Mouse (Mus musculus) T-cell, adult 2 months (primary cell): ENCODE measurements around the gene Cd302.

Source experiments
- DNase-seq: peaks from one replicate; pipeline ENCODE4 v3.0.0; 2022; ENCODE audit warnings: low spot score

Cd302 gene

GRCm38 (mm10) chr2:60284467-60284821 lies at the start of gene Cd302:
Cd302 (minus strand) TSS chr2:60284488.
- no peak for DNase-seq

- no peak for DNase-seq
Observed at GRCm38 (mm10) chr2:60328641-60329040, 44.4 kb upstream of the Cd302 start.

GRCm38 (mm10) chr2:60327581-60327980 lies 43.3 kb upstream of the Cd302 start:
- DNase-seq, result no peak

- no peak for DNase-seq
Observed at GRCm38 (mm10) chr2:60326948-60327347, 42.7 kb upstream of the Cd302 start.

GRCm38 (mm10) chr2:60323411-60323810 lies 39.1 kb upstream of the Cd302 start:
- DNase-seq, result peak; percentile 43

GRCm38 (mm10) chr2:60322031-60322726 lies 37.9 kb upstream of the Cd302 start:
- DNase-seq, result no peak

GRCm38 (mm10) chr2:60303796-60304195 lies 19.5 kb upstream of the Cd302 start:
- no peak for DNase-seq

GRCm38 (mm10) chr2:60299323-60299722 lies 15.0 kb upstream of the Cd302 start:
- DNase-seq, result no peak

- DNase-seq, result no peak
Observed at GRCm38 (mm10) chr2:60298266-60298665, 14.0 kb upstream of the Cd302 start.

- DNase-seq, result no peak
Observed at GRCm38 (mm10) chr2:60291381-60291780, 7.1 kb upstream of the Cd302 start.

GRCm38 (mm10) chr2:60289451-60289850 lies 5.2 kb upstream of the Cd302 start:
- no peak for DNase-seq

- no peak for DNase-seq
Observed at GRCm38 (mm10) chr2:60288606-60289005, 4.3 kb upstream of the Cd302 start.

GRCm38 (mm10) chr2:60285107-60285617 lies 874 bp upstream of the Cd302 start:
- DNase-seq, result no peak

- DNase-seq, result peak; percentile 46
Observed at GRCm38 (mm10) chr2:60283751-60284466, 379 bp downstream of the Cd302 start.

- DNase-seq, result no peak
Observed at GRCm38 (mm10) chr2:60283208-60283750, 1.0 kb downstream of the Cd302 start.

GRCm38 (mm10) chr2:60282625-60283024 lies 1.7 kb downstream of the Cd302 start:
- no peak for DNase-seq

GRCm38 (mm10) chr2:60278627-60279026 lies 5.7 kb downstream of the Cd302 start:
- peak; percentile 19 for DNase-seq

GRCm38 (mm10) chr2:60269856-60270479 lies 14.3 kb downstream of the Cd302 start:
- no peak for DNase-seq

- DNase-seq, result no peak
Observed at GRCm38 (mm10) chr2:60267567-60267966, 16.7 kb downstream of the Cd302 start.

- no peak for DNase-seq
Observed at GRCm38 (mm10) chr2:60260621-60261350, 23.5 kb downstream of the Cd302 start.

- DNase-seq, result no peak
Observed at GRCm38 (mm10) chr2:60259186-60259585, 25.1 kb downstream of the Cd302 start.

- DNase-seq, result no peak
Observed at GRCm38 (mm10) chr2:60256751-60257150, 27.5 kb downstream of the Cd302 start.
